14 mouse cellular contexts compared by ENCODE assay signal in genomic region chr2:174613921-174614441, GRCm38 (mm10). TPM values are rescaled to one million over a fixed set of nuclear protein-coding genes. Genes with fewer than 3 reads are reported as not detected.
DNase-seq lines count a peak whose midpoint lies in the region; ATAC-seq and TF ChIP-seq lines count a peak whose summit lies in the region.
"Had no signal": no experiment of that assay in that cellular context is flagged by ENCODE, and none has a peak within 500 bp of the region (broad histone marks: within the 10 kb centered on the region; RNA-seq: fewer than 3 reads in every experiment).

No protein-coding gene starts in this region.

- H3K4me2 ChIP-seq in liver, embryonic 16.5 days (ENCODE audit: low read depth, low read length): 0 out of 2 replicates have a peak overlapping the region, but pooled peaks have one; percentile 26
- H3K4me2 ChIP-seq: embryonic facial prominence, embryonic 13.5 days; heart, embryonic 15.5 days; limb, embryonic 12.5 days had no signal

- peaks cover 10% of the 10 kb centered on the region; the same call in 1 of the 2 replicates for H3K4me1 ChIP-seq in brown adipose tissue, adult 24 weeks (ENCODE audit: control insufficient read depth, insufficient read depth, insufficient read length, low read length)
- peaks cover 5% of the 10 kb centered on the region; the same call in 1 of the 2 replicates for H3K4me1 ChIP-seq in liver, embryonic 16.5 days (ENCODE audit: control insufficient read depth, low read depth, low read length)
- no peaks in the 10 kb centered on the region for H3K4me1 ChIP-seq in kidney, adult 2 months (ENCODE audit: control insufficient read depth, insufficient read depth, low read length)
- H3K4me1 ChIP-seq: embryonic facial prominence, embryonic 13.5 days; limb, embryonic 12.5 days had no signal

- H3K36me3 ChIP-seq in liver, embryonic 16.5 days (ENCODE audit: control insufficient read depth, insufficient read depth): no peaks in the 10 kb centered on the region
- H3K36me3 ChIP-seq in kidney, adult 2 months (ENCODE audit: control insufficient read depth, insufficient read depth, low read length): no peaks in the 10 kb centered on the region
- H3K36me3 ChIP-seq: embryonic facial prominence, embryonic 13.5 days; heart, embryonic 15.5 days; limb, embryonic 12.5 days had no signal

- WGBS in liver, embryonic 16.5 days (ENCODE audit: insufficient replicate concordance): 23% methylated on average over 11 of the region's 11 CpGs
- WGBS in kidney, adult 2 months: 52% methylated on average over 11 of the region's 11 CpGs

- TF ChIP-seq CTCF in kidney, adult 2 months (conservative IDR thresholded peaks at IDR 0.05; ENCODE audit: insufficient read depth, insufficient read length, low read depth, low read length): no peak

- no peak overlapping the region for H3K4me3 ChIP-seq in brown adipose tissue, adult 24 weeks (ENCODE audit: insufficient read depth, low read depth, low read length)
- peak overlapping the region; percentile 12 for H3K4me3 ChIP-seq in liver, embryonic 16.5 days (ENCODE audit: low read depth, low read length)
- no peak overlapping the region for H3K4me3 ChIP-seq in kidney, adult 2 months (ENCODE audit: insufficient read depth, low read depth, low read length)
- H3K4me3 ChIP-seq: embryonic facial prominence, embryonic 13.5 days; heart, embryonic 15.5 days; limb, embryonic 12.5 days; myocyte had no signal

- H3K9me3 ChIP-seq in liver, embryonic 16.5 days (replicated peaks; ENCODE audit: control insufficient read depth, low read length): no peaks in the 10 kb centered on the region
- H3K9me3 ChIP-seq: embryonic facial prominence, embryonic 13.5 days; heart, embryonic 15.5 days; limb, embryonic 12.5 days had no signal

- peak overlapping the region; percentile 37; the same call in 1 of the 2 replicates for H3K27ac ChIP-seq in brown adipose tissue, adult 24 weeks (replicated peaks; ENCODE audit: low read depth, low read length)
- peak overlapping the region; percentile 18; the same call in 1 of the 2 replicates for H3K27ac ChIP-seq in liver, embryonic 16.5 days (ENCODE audit: low read length)
- no peak overlapping the region for H3K27ac ChIP-seq in kidney, adult 2 months (ENCODE audit: insufficient read depth, low read depth, low read length)
- H3K27ac ChIP-seq: embryonic facial prominence, embryonic 13.5 days; heart, embryonic 15.5 days; limb, embryonic 12.5 days had no signal

- DNase-seq in A20 (ENCODE audit: low read depth, low spot score): peak; percentile 89
- peak; percentile 55 for DNase-seq in spleen, adult 12 weeks (ENCODE audit: low spot score)
- no peak for DNase-seq in urinary bladder, adult 18-20 months (ENCODE audit: low spot score in 2 of 2)
- no peak for DNase-seq in adrenal gland, adult 8-10 months
- no peak for DNase-seq in kidney, adult 2 months
- no peak for DNase-seq in layer of hippocampus, postnatal 25 days (ENCODE audit: extremely low spot score in 1 of 2, low spot score in 1 of 2)
- DNase-seq: kidney, postnatal 25 days; right cerebral cortex, postnatal 25 days had no signal

- no peaks in the 10 kb centered on the region for H3K27me3 ChIP-seq in liver, embryonic 16.5 days (ENCODE audit: control insufficient read depth, insufficient read depth, low read depth, low read length)
- H3K27me3 ChIP-seq in kidney, adult 2 months (replicated peaks; ENCODE audit: control insufficient read depth, insufficient read depth, low read length): no peaks in the 10 kb centered on the region
- H3K27me3 ChIP-seq: embryonic facial prominence, embryonic 13.5 days; heart, embryonic 15.5 days; limb, embryonic 12.5 days had no signal

- TF ChIP-seq POLR2A in kidney, adult 2 months (IDR thresholded peaks at IDR 0.05; ENCODE audit: low read depth, low read length): no peak

- H3K9ac ChIP-seq in liver, embryonic 16.5 days (ENCODE audit: low read depth, low read length): no peak overlapping the region
- H3K9ac ChIP-seq: embryonic facial prominence, embryonic 13.5 days; heart, embryonic 15.5 days; limb, embryonic 12.5 days had no signal

- peak; percentile 59 for ATAC-seq in liver, embryonic 16.5 days (ENCODE audit: low read depth)

RNA-seq across cellular contexts. Expression of gene Zfp831, which starts 29.4 kb away (rescaled TPM):
- polyA plus RNA-seq in brown adipose tissue, adult 24 weeks (2012; ENCODE audit: insufficient read depth, insufficient read length, missing spikeins): not detected in 2 replicates
- polyA plus RNA-seq in liver, embryonic 16.5 days (2015; fragmentation: Nextera tagmentation; extraction: Ambion mirVana): 0.06 and 0.07 TPM in 2 replicates
- under 1 TPM; 0.07 to 0.27 (median 0.14) TPM for total RNA-seq in adrenal gland, adult 8-10 months (2022)
- polyA plus RNA-seq in kidney, adult 2 months (2012; rRNA removed): 0.03 and 0.34 TPM in 2 replicates
- 10 to 100 TPM; 18.8 to 20.0 TPM for total RNA-seq in layer of hippocampus, postnatal 25 days (2021)
- polyA plus RNA-seq: limb, embryonic 12.5 days; myocyte had no signal

Comparison
In these comparisons a context has a peak if more than half of its experiments do, and no peak if none do; other contexts are left out.
1. DNase-seq: peak in A20 (single experiment) and spleen, adult 12 weeks (single experiment); none in urinary bladder, adult 18-20 months (0 of 2), adrenal gland, adult 8-10 months (single experiment), kidney, adult 2 months (single experiment) and layer of hippocampus, postnatal 25 days (0 of 2).